Mouse (Mus musculus) lung, postnatal 36 days (tissue): ENCODE measurements around the gene Pcp4l1.
"Not testable (repeated sequence)": the region's sequence is repeated elsewhere in the genome, so short reads cannot be mapped to it uniquely, and the experiment has no call there.

Source experiments
- DNase-seq: peaks from one replicate; pipeline ENCODE4 v3.0.0; 2022; ENCODE audit warnings: mixed read lengths

Pcp4l1 gene

DNA sequence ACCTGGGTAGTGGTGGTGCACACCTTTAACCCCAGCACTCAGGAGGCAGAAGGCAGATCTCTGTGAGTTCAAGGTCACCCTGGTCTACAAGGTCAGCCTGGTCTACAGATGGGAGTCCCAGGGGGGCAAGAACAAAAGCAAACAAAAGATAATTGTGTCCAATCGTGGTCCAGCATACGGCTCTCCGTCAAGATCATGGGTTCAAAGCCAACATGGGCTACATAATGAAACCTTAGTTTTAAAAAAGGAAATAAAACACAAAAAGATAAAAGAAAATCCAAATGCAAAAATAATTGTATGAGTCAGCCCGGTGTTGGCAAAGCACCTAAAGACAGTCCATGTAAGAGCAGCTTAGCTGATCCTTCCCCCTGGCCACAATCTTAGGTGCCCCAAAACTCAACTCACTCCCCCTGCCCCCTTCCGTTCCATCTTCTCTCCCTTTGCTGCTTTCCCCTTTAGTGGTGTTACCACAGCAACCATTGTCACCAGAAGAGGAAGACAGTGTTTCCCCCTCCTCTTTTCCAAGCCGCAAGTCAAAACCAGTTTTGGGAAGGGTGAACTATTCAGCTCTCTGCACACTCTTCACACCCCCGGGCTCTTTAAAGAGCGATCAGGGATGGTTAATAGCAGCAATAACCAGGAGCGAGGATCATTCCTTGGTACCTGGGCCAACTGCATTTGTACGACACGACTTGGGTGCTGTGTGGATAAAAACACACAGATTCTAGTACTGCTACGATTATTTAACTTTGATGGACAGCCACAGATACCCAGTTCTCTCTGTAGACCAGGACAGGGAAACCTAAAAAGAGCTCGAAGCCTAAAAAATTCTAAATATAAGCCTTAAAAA, 8.0 kb downstream of the Pcp4l1 start:
- no peak for DNase-seq

DNA sequence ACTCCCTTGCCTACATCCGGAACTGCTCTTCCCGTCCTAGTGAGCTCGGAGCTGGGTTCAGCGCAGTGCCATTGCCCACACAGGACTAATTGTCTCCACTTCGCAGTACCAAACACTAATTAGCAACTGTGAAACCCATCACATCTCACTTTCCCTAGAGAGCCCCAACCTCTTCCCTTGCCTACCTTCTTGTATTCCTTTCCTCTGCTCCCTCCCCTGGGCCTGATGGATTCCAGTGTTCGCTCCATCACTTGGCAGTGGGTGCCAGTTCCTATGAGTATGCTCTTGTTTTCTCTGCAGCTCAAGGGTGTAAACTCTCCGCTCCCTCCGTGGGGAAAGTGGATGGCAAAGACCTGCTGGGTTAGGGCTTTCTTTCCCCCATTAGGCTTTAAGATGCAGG, 10.4 kb downstream of the Pcp4l1 start:
- DNase-seq, result no peak

DNA sequence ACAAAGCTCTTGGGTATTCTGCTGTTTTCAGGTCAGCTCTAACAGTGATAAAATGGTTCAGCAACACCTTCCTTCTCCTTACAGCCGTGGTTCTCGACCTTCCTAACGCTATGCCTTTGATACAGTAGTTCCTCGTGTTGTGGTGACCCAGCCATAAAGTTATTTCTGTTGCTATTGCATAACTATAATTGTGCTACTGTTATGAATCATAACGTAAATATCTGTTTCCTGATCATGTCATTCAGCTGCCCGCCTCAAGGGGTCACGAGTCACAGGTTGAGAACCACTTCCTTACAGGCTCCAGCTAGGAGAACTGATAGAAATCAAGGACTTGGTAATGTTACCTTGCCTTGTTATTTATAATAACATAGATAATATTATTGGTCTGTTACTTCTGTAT, 11.8 kb downstream of the Pcp4l1 start:
- DNase-seq, result peak; percentile 91

DNA sequence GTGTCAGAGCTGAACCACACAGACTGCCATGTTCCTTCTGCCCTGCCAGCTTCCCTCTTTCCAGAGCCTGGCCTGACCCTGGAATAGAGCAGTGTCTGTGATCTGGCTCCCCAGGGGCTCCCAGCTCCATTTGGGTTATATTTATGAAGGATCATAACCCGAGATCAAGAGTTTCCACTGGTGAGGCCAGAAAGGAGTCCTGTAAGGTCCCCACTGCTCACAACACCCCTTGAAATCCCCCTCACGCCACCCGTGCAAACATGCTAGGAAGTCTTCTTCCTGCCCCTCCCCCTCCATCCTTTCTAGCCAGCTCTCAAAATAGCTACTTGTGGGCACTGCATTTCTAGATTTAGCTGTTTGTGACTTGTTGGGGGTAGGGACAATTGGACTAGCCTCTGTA, 12.4 kb downstream of the Pcp4l1 start:
- peak; percentile 44 for DNase-seq

DNA sequence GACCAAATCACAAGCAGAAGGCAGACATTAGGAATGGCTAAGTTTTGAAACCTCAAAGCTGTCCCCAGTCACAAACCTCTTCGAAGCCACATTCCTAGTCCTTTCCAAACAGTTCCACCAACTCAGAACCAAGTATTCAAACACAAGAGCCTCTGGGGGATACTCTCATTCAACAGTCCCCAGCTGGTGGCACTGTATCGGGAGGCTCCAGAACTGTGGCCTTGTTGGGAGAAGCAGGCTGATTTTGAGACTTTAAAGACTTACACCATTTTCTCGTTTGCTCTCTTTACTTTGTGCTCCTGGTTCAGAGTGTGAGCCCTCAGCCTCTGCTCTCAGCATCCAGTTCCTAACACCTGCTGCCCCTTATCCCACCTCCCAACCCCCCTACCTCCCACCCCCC, 13.0 kb downstream of the Pcp4l1 start:
- DNase-seq, result no peak

DNA sequence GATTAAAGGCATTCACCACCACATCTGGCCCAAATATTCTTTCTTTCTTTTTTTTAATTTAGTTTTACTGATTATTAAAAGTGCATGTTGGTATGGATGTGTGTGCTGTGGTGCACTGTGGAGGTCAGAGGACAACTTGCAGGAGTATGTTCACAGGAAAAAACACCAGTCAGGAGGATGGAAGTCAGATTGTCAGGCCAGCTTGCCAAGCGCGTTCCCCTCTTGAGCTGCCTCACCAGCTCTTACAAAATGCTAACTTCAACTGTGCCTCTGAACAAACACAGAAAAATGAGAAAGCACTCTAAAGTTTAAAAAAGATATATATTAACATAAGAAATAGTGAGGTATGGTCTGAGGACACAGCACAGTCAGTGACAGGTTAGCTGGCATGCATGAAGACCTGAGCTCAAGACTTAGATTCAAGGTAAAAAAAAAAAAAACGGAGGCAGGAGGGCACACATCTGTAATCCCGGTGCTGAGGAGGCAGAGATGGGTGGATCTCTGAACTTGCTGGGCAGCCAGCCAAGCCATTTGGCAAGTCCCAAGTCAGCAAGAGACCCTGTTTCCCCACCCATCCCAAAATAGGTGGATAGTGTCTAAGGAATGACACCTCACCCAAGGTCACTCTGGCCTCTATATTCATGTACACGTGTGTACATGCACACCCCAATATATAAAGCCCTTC, 16.4 kb downstream of the Pcp4l1 start:
- no peak for DNase-seq

DNA sequence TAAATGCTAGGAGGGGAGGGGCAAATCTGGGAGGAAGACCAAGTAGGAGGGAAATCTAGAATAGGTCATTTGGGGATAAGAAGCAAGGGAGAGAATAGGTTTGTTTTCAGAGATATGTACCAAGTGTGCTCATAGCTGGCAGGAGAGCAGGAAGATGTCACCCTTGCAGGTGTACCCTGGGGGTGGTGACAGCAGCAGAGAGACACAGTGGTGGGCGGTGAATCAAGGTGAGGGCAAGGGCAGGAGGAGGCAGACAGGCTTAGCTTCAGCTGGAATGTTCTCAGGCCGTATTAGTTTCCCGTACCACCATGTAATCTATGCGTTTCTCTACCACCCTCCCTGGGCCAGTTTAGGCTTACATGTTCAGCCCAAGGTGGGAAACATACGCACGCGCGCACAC, 23.3 kb downstream of the Pcp4l1 start:
- DNase-seq, result no peak

DNA sequence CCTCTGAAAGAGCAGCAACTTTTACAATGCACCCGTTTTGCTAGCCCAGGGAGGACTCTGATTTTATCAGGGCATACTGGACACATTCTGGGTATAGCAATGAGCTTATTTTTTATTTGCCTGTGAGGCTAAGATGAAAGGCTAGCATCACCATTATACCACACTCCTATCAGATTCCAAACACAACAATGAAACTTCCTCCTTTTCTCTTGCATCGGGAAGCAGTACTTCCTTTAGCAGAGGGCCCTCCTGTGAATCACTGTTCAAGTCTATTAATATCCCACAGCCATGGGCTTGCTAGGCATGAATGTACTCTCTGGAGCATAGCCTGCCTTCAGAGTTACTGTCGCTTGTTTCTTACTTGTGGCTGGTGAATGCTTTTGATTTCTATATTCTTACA, 24.9 kb downstream of the Pcp4l1 start:
- peak; percentile 50 for DNase-seq

DNA sequence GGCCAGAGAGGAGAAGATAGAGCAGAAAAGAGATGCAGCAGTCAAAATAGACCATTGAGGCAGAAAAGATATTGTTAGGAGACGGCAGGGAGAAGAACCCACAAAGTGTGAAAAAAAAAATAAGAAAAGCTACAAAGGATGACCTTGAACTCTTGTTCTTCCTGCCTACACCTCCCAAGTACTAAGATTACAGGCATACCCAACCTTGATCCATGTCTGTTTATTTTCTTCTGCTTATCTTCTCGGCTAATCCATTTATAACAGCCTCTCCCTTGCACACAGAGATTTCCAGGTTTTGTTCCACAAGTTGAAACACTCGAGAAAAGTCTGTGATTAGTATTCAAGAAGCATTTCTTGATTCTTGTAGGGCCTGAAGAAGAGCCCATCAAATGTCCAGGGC, 26.2 kb downstream of the Pcp4l1 start:
- DNase-seq, result no peak

DNA sequence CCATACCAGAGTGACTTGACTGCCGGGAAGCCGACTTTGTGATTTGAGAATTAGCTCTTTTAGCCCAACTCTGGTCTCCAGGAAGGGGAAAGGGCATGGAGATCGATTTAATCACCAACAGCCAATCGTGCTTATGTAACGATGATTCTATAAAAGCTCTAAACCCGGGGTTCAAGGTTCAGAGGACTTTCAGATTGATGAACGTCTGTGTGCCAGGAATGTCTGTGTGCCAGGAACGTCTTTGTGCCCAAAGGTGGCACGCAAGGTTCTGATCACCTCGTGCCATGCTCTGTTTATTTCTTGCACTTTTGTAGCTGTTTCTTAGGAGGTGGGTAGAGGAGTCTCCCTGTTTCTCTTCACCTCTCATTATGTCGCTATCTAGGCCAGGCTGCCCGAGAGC, 27.2 kb downstream of the Pcp4l1 start:
- no peak for DNase-seq

DNA sequence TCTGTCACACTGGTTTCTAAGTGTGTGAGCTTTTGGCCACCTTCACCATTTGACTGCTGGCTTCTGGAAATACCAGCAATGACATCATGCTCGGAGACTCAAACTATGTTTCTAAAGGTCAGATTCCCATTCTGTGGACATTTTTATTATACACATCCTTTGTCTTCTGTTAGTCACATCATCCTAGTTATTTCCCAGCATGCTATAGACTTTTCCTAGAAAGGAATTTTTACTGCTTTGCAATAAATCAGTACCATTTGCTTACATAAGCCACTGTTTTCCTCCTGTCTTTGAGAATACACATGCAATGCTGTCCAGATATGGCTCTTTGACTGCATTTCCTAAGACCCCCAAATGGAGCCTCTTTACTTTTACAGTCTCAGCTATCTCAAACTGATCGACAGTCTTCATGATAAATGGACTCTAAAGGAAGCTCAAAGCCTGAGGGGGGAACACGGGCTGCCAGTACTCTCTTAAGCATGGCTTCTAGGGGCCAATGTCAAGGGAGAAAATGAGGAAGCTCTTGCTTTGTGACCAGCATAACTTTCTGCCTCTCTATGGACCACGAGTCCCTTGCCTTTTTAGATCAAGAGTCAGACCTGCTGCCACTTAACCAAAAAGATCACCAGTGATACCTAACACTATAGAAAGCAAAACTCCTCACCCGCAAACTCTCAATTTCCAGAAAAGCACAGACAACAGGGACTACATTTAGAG, 30.3 kb downstream of the Pcp4l1 start:
- DNase-seq, result no peak

DNA sequence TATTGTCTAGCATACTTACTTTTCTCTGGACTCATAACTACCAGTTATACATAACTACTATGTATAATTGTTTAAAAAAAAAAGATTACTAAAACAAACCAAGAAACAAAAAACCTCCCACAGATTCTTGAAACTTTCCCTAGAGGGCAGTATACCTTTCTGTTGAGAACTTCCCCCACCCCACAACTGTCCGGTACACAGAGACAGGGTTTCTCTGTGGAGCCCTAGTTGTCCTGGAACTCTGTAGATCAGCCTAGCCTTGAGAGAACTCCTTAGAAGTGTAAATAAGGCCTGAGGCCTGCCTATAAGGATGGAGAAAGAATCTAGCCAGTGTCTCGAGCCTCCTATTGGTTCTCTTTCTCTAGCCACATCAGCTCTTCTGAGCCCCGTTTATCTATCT, 31.8 kb downstream of the Pcp4l1 start:
- DNase-seq, result peak; percentile 54

DNA sequence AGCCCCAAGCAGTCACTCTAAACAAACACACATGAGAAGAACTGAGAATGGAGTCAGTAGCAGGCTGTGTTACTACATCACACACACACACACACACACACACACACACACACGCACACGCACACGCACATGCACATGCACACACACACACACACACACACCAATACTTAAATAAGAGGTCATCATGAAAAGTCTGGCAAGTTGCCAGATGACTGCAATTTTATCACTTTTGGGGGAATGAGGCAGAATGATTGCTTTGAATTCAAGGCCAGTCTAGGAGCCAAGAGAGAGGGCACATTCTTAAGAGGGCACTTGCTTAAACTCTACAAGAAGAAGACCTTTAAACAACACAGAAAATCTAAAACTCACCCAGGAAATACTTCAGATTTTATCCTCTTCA, 33.5 kb downstream of the Pcp4l1 start:
- DNase-seq, result no peak

DNA sequence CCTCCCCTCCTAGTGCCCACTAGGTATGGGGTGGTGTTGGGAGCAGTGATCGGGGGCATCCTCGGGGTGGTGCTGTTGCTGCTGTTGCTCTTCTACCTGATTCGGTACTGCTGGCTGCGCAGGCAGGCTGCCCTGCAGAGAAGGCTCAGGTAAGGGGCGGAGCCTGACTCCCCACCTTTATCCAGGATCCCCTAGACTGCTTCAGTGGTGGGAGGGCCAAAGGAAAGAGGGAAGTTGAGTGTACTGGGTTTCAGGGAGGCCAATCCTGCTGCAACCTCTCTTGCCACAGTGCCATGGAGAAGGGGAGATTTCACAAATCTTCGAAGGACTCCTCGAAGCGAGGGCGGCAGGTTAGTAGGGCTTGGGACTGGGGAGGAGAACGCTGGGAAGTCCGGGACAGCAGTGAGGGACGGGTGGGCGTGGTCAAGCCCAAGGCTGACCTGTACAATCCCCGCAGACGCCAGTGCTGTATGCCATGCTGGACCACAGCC, 36.5 kb downstream of the Pcp4l1 start:
- peak; percentile 55 for DNase-seq

DNA sequence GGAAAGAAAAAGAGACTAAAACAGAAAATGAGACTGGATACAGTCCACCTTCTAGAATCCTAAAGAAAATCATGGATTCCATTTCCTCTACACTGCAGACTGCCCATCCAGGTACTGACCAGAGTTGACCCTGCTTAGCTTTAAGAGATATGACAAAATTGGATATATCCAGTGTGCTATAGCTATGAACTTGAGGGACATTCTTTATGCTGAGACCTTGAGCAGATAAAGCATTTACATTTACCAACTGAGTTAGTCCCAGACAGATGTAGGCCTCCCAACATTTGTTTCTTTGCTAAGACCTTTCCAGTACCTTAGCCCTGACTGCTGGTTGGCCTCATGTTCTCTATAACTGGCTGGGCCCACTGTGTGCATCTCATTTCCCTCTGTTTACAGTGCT, 38.1 kb downstream of the Pcp4l1 start:
- DNase-seq, result no peak

DNA sequence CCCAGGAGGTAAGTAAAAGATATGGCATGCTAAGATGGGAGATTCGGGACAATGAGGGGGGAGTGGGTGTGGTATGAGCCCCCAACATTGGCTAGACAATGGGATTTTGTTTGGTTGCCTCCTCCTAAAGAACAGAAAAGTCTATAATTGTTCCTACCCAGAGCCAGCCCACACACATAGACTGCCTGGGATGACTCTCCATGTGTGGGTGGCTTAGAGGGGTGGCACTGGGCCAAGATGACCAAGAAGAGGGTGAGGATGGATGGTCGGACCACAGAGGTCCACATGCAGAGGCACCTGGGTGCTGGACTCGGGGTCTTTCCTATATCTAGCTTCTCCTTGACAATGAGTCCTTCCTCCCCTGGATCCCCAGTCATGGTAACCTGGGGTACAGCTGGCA, 39.4 kb downstream of the Pcp4l1 start:
- DNase-seq, result no peak

DNA sequence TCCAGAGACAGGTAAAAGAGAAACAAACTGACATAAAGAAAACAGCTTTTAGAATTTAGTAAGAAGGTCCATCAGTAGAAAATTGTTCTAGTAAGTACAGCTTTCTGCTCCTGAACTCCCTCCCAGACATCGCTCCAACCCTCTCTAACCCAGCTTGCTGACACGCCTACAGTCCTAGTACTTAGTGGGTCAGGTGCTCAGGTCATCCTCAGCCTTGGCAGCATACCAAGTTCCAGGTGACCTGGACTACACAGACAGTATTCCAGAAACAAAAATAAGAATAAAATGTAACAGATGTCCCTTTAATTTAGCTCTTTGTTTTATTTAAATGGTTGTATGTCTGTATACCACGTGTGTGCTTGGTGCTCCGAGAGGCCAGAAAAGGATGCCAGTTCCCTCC, 44.1 kb downstream of the Pcp4l1 start:
- DNase-seq, result peak; percentile 34

DNA sequence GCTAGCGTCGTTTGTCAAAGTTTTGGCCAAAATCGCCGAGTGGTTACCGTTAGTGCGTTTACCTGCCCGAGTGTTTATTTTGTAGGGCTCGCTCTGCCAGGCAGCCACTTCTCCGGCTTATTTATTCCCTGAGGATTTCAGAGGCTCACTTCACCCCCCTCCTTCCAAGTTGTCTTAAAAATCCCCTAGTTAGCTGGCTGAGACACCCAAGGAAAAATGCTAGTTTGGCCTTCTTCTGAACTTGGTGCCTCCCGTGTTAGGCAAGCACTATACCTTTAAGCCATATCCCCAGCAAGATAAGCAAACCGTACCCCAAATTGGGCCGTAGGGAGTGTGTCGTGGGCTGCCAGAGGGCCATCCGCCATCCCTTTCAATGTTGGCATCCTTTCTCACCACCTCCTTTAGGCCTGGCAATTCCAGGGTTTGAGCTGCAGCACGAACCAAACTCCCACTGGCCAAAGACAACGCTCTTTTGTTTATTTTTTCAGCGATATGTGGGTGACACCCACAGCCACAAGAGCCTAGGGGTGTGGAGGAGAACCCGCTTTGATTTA, 45.2 kb downstream of the Pcp4l1 start:
- DNase-seq, result peak; percentile 11

DNA sequence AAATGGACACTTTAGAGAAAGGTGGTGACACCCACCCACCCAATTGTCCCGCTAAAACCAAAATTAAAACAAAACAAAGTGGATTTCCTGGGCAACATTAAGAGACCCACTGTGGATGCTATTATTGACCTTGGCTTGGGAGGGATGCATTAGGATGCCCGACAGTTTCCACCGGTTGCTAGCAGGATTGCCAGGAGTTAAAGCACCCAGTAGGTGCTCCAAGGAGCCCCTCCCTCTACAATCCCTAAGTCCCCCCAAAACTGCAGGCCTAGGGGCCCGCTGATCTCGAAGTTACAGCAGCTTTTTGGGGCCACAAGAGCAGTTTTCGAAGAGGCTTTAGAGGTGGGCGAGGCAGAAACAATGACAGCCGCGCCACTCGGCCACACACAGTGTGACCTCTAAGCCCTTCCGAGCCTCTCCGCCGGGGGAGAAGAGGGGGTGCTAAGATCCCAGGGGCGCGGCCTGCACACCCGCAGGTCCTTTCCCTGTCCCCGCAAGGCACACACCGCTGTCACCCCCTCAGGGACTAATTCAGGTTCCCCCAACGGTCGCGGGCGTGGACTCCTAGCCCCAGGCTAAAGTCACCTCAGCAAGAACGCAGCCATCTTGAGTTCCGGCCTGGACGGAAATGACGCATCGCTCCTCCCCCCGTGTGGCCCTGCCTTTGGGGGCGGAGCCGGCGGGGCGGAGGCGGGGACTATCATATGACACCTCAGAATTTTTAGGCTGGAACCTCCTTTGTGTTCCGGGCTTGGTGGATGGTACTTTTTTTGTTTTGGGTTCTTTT, 45.9 kb downstream of the Pcp4l1 start, which contains the start of the genes Sdhc and Mpz:
Gene Sdhc (minus strand): TSS at position 630 of the 787 bp plus-strand sequence.
Gene Mpz (plus strand): TSS at position 738 of the 787 bp plus-strand sequence.
- DNase-seq, result peak; percentile 98

DNA sequence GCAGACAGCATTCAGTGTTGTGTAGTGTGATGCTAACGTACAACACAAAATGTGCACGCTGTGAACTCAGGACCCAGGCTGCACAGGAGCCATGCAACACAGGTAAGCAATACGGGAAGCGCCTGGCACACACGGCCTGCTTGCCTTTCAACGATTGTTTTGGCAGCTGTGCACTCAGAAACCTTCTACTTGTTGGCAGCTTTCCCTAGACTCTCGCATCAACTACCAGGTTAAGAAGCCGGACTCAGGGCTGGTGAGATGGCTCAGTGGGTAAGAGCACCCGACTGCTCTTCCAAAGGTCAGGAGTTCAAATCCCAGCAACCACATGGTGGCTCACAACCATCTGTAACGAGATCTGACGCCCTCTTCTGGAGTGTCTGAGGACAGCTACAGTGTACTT, 53.1 kb downstream of the Pcp4l1 start:
- DNase-seq, result peak; percentile 10

DNA sequence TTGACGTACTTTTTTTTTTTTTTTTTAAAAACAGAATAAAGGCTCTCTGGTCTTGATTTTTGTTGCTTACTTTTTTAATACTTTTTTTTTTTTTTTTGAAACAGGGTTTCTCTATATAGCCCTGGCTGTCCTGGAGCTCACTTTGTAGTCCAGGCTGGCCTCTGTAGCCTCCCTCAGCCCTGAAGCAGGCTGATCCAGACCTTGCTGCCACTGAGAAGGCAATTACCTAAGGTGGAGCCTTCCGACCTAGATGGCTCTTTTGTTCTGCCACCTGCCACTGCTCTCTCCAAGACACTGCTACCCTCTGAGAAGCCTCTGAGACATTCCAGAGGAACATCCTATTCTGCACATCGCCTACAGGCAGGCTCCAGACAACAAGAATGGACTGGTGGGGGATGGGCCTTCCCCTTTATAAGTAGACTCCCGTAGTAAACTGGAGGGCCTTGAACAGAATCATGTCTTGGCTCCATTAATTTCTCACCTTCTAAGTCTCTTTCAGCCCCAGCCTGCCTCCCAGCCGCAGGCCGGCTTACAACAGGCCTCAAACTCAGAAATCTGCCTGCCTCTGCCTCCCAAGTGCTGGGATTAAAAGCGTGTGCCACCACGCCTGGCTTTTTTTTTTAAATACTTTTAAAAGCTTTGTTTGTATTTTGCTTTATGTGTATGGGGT, 58.4 kb downstream of the Pcp4l1 start:
- DNase-seq, result not testable (repeated sequence)

DNA sequence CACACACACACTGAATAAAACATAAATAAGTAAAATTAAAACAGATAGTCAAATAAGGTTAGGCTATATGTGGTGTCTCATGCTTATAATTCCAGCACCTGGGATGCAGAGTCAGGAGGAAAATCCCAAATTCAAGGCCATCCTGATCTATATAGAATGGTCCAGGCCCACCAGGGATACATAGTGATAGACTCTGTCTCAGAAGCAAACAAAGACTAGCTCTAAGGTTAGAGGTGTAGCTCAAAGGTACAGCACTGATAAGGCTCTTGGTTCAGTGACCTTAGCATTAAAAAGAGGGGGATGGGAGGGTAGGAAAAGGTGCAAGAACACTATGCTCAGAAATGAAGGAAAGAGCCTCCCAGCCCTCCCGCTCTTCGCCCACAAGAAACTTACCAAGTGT, 60.5 kb downstream of the Pcp4l1 start:
- no peak for DNase-seq
